Mouse (Mus musculus) testis, postnatal 10 days (tissue): ENCODE data around the gene Rbm19.

Experiments used
- DNase-seq: peaks from one replicate; pipeline ENCODE4 v3.0.0; 2021; ENCODE audit warnings: low spot score

The Rbm19 gene

GRCm38 (mm10) chr5:120165061-120165942, 49.0 kb downstream of the Rbm19 start:
- no peak for DNase-seq

GRCm38 (mm10) chr5:120167787-120168325, 51.6 kb downstream of the Rbm19 start:
- no peak for DNase-seq

- DNase-seq: peak; percentile 78
Observed at GRCm38 (mm10) chr5:120171865-120172728, 55.8 kb downstream of the Rbm19 start.

GRCm38 (mm10) chr5:120172729-120173101, 56.5 kb downstream of the Rbm19 start:
- no peak for DNase-seq

- DNase-seq: peak; percentile 56
Observed at GRCm38 (mm10) chr5:120174317-120174716, 58.1 kb downstream of the Rbm19 start.

GRCm38 (mm10) chr5:120175217-120175616, 59.0 kb downstream of the Rbm19 start:
- DNase-seq: no peak

- DNase-seq: no peak
Observed at GRCm38 (mm10) chr5:120176246-120177065, 60.2 kb downstream of the Rbm19 start.

- DNase-seq: no peak
Observed at GRCm38 (mm10) chr5:120177066-120177340, 60.7 kb downstream of the Rbm19 start.

GRCm38 (mm10) chr5:120180102-120180501, 63.8 kb downstream of the Rbm19 start:
- DNase-seq: no peak

- no peak for DNase-seq
Observed at GRCm38 (mm10) chr5:120181384-120181783, 65.1 kb downstream of the Rbm19 start.

GRCm38 (mm10) chr5:120183321-120183720, 67.1 kb downstream of the Rbm19 start:
- no peak for DNase-seq

- no peak for DNase-seq
Observed at GRCm38 (mm10) chr5:120183790-120184189, 67.5 kb downstream of the Rbm19 start.

GRCm38 (mm10) chr5:120185949-120186348, 69.7 kb downstream of the Rbm19 start:
- DNase-seq: no peak

GRCm38 (mm10) chr5:120188541-120188940, 72.3 kb downstream of the Rbm19 start:
- DNase-seq: no peak

GRCm38 (mm10) chr5:120190001-120190582, 73.8 kb downstream of the Rbm19 start:
- no peak for DNase-seq

GRCm38 (mm10) chr5:120191620-120192019, 75.4 kb downstream of the Rbm19 start:
- DNase-seq: no peak

- no peak for DNase-seq
Observed at GRCm38 (mm10) chr5:120194309-120194941, 78.2 kb downstream of the Rbm19 start.

- no peak for DNase-seq
Observed at GRCm38 (mm10) chr5:120194948-120195347, 78.7 kb downstream of the Rbm19 start.

GRCm38 (mm10) chr5:120196879-120197278, 80.6 kb downstream of the Rbm19 start:
- peak; percentile 60 for DNase-seq

GRCm38 (mm10) chr5:120197813-120198387, 81.6 kb downstream of the Rbm19 start:
- no peak for DNase-seq

GRCm38 (mm10) chr5:120199865-120200264, 83.6 kb downstream of the Rbm19 start:
- peak; percentile 60 for DNase-seq
